8 mouse cellular contexts compared by ENCODE assay signal in the genomic region with DNA sequence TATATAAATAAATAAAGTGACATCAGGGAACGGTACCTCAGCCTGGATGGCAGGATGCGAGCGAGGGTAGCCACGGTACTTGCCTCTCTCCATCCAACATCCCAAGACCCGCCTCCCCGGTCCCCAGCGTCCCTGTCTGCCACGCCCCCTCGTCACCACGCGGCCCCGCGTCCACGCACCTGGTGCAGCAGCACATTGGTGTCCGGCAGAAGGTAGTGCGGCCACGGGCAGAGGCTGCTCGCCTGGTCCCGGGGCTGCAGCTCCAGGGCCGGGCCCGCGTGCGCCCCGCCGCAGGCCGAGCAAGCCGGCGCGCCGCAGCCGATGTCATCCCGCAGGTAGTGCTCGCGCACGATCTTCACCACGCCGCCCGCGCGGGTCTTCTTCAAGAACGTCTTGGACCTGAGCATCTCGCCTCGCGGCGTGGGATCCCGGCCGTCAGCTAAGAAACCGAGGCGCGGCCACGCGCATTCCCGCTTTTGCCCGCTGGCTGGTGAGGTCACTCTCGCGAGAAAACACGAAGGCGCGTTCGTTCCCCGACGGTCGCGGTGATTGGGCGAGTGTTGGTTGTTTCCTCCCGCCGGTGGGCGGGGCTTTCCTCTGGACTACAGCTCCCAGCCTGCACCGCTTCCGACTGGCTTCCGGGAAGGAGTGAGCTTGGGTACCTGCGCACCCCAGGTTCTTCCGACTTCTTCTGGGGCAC. TPM values are rescaled to one million over a fixed set of nuclear protein-coding genes. Genes with fewer than 3 reads are reported as not detected.
DNase-seq lines count a peak whose midpoint lies in the region; ATAC-seq and TF ChIP-seq lines count a peak whose summit lies in the region.

A gene (plus strand): TSS at position 158 of the 700 bp plus-strand sequence.
A gene (minus strand): TSS at position 504 of the 700 bp plus-strand sequence.

- H3K36me3 ChIP-seq in embryonic facial prominence, embryonic 13.5 days, result peaks cover 41% of the 10 kb centered on the region
- H3K36me3 ChIP-seq in kidney, adult 2 months (ENCODE audit: control insufficient read depth, insufficient read depth, low read length), result no peaks in the 10 kb centered on the region; the same call in 1 of the 2 replicates
- peaks cover 60% of the 10 kb centered on the region for H3K36me3 ChIP-seq in limb, embryonic 12.5 days
- H3K36me3 ChIP-seq in midbrain, embryonic 15.5 days (replicated peaks), result peaks cover 22% of the 10 kb centered on the region
- H3K36me3 ChIP-seq in spleen, adult 2 months (ENCODE audit: control insufficient read depth, insufficient read depth, low read length), result peaks cover 15% of the 10 kb centered on the region

- H3K9me3 ChIP-seq in embryonic facial prominence, embryonic 13.5 days, result no peaks in the 10 kb centered on the region
- no peaks in the 10 kb centered on the region for H3K9me3 ChIP-seq in limb, embryonic 12.5 days
- no peaks in the 10 kb centered on the region for H3K9me3 ChIP-seq in midbrain, embryonic 15.5 days

- ATAC-seq in embryonic facial prominence, embryonic 13.5 days (ENCODE audit: insufficient number of reproducible peaks, insufficient read depth, low FRiP score, low TSS enrichment, low read depth), result peak; percentile 100
- peak; percentile 99 for ATAC-seq in limb, embryonic 12.5 days (ENCODE audit: insufficient number of reproducible peaks, insufficient read depth, low FRiP score, low TSS enrichment, low read depth)
- peak; percentile 100 for ATAC-seq in midbrain, embryonic 15.5 days (replicated peaks)

- TF ChIP-seq CTCF in kidney, adult 2 months (conservative IDR thresholded peaks at IDR 0.05; ENCODE audit: insufficient read depth, insufficient read length, low read depth, low read length), result no peak
- no peak for TF ChIP-seq CTCF in spleen, adult 2 months (IDR thresholded peaks at IDR 0.05; ENCODE audit: extremely low read depth, insufficient read depth, insufficient read length, insufficient replicate concordance)

- no peaks in the 10 kb centered on the region for H3K27me3 ChIP-seq in embryonic facial prominence, embryonic 13.5 days
- H3K27me3 ChIP-seq in kidney, adult 2 months (replicated peaks; ENCODE audit: control insufficient read depth, insufficient read depth, low read length), result no peaks in the 10 kb centered on the region
- H3K27me3 ChIP-seq in limb, embryonic 12.5 days, result no peaks in the 10 kb centered on the region
- H3K27me3 ChIP-seq in midbrain, embryonic 15.5 days (replicated peaks), result no peaks in the 10 kb centered on the region
- H3K27me3 ChIP-seq in spleen, adult 2 months (ENCODE audit: control insufficient read depth, insufficient read depth, low read length), result no peaks in the 10 kb centered on the region

- peak within 1 kb of the TSS; percentile 75 for H3K4me3 ChIP-seq in embryonic facial prominence, embryonic 13.5 days
- peak within 1 kb of the TSS; percentile 96 for H3K4me3 ChIP-seq in kidney, adult 2 months (ENCODE audit: insufficient read depth, low read depth, low read length)
- H3K4me3 ChIP-seq in limb, embryonic 12.5 days (replicated peaks), result peak within 1 kb of the TSS; percentile 92
- peak within 1 kb of the TSS; percentile 99 for H3K4me3 ChIP-seq in midbrain, embryonic 15.5 days
- peak within 1 kb of the TSS; percentile 99 for H3K4me3 ChIP-seq in spleen, adult 2 months (ENCODE audit: extremely low read depth, insufficient read depth, insufficient read length)

- DNase-seq in 3134 (ENCODE audit: extremely low read depth, insufficient read length, low spot score), result peak; percentile 93
- DNase-seq in adrenal gland, postnatal 36 days, result peak; percentile 99
- peak; percentile 98 to 100 for DNase-seq in heart, adult 18-20 months
- peak; percentile 99 for DNase-seq in kidney, adult 2 months
- peak; percentile 96 to 99 for DNase-seq in spleen, adult 2 months (ENCODE audit: low read depth in 1 of 2, low spot score in 2 of 2)

- WGBS in embryonic facial prominence, embryonic 13.5 days, result 0% methylated on average over 73 of the region's 73 CpGs
- under 1% methylated on average over 73 of the region's 73 CpGs for WGBS in kidney, adult 2 months
- under 1% methylated on average over 73 of the region's 73 CpGs for WGBS in limb, embryonic 12.5 days
- under 1% methylated on average over 73 of the region's 73 CpGs for WGBS in midbrain, embryonic 15.5 days
- WGBS in spleen, adult 2 months, result under 1% methylated on average over 73 of the region's 73 CpGs

- H3K9ac ChIP-seq in embryonic facial prominence, embryonic 13.5 days, result peak within 1 kb of the TSS; percentile 91
- H3K9ac ChIP-seq in limb, embryonic 12.5 days (replicated peaks), result peak within 1 kb of the TSS; percentile 86
- H3K9ac ChIP-seq in midbrain, embryonic 15.5 days, result peak within 1 kb of the TSS; percentile 99

- peak within 1 kb of the TSS; percentile 74 for H3K4me2 ChIP-seq in embryonic facial prominence, embryonic 13.5 days
- H3K4me2 ChIP-seq in limb, embryonic 12.5 days, result peak within 1 kb of the TSS; percentile 79
- H3K4me2 ChIP-seq in midbrain, embryonic 15.5 days, result peak within 1 kb of the TSS; percentile 59

- peaks cover 7% of the 10 kb centered on the region for H3K4me1 ChIP-seq in embryonic facial prominence, embryonic 13.5 days
- no peaks in the 10 kb centered on the region for H3K4me1 ChIP-seq in kidney, adult 2 months (ENCODE audit: control insufficient read depth, insufficient read depth, low read length)
- H3K4me1 ChIP-seq in limb, embryonic 12.5 days (replicated peaks), result peaks cover 8% of the 10 kb centered on the region
- H3K4me1 ChIP-seq in midbrain, embryonic 15.5 days, result peaks cover 14% of the 10 kb centered on the region
- H3K4me1 ChIP-seq in spleen, adult 2 months (ENCODE audit: control insufficient read depth, insufficient read depth, insufficient read length), result peaks cover 3% of the 10 kb centered on the region

- H3K27ac ChIP-seq in embryonic facial prominence, embryonic 13.5 days, result peak within 1 kb of the TSS; percentile 68
- no peak within 1 kb of the TSS for H3K27ac ChIP-seq in kidney, adult 2 months (ENCODE audit: insufficient read depth, low read depth, low read length)
- H3K27ac ChIP-seq in limb, embryonic 12.5 days, result peak within 1 kb of the TSS; percentile 85
- peak within 1 kb of the TSS; percentile 94 for H3K27ac ChIP-seq in midbrain, embryonic 15.5 days
- H3K27ac ChIP-seq in spleen, adult 2 months (ENCODE audit: insufficient read depth, low read length), result peak within 1 kb of the TSS; percentile 73

- peak; percentile 50 for TF ChIP-seq POLR2A in kidney, adult 2 months (IDR thresholded peaks at IDR 0.05; ENCODE audit: low read depth, low read length)
- TF ChIP-seq POLR2A in spleen, adult 2 months (IDR thresholded peaks at IDR 0.05; ENCODE audit: low read depth, low read length), result peak; percentile 12

RNA-seq across cellular contexts. Expression of the first gene that starts in this region (rescaled TPM):
- 10 to 100 TPM in 1 of 2 experiments, 1 to 10 TPM in 1; 8.8 to 10.6 TPM for total RNA-seq in adrenal gland, postnatal 36 days (2021)
- polyA plus RNA-seq in embryonic facial prominence, embryonic 13.5 days (2015; fragmentation: Nextera tagmentation; extraction: Ambion mirVana), result 23.9 and 25.0 TPM in 2 replicates
- 1 to 10 TPM; 7.7 to 8.3 TPM for total RNA-seq in heart, adult 18-20 months (2021)
- polyA plus RNA-seq in kidney, adult 2 months (2012; rRNA removed), result 1.3 and 1.6 TPM in 2 replicates
- polyA plus RNA-seq in limb, embryonic 12.5 days (2016; fragmentation: Nextera tagmentation; extraction: Ambion mirVana), result 24.2 and 26.3 TPM in 2 replicates
- polyA plus RNA-seq in midbrain, embryonic 15.5 days (2015; fragmentation: Nextera tagmentation; extraction: Ambion mirVana), result 15.8 and 17.4 TPM in 2 replicates
- 1.2 and 1.4 TPM in 2 replicates for polyA plus RNA-seq in spleen, adult 2 months (2012; rRNA removed)

RNA-seq across cellular contexts. Expression of the second gene that starts in this region (rescaled TPM):
- total RNA-seq in adrenal gland, postnatal 36 days (2021), result 10 to 100 TPM; 20.0 to 23.4 TPM
- polyA plus RNA-seq in embryonic facial prominence, embryonic 13.5 days (2015; fragmentation: Nextera tagmentation; extraction: Ambion mirVana), result 34.6 and 37.5 TPM in 2 replicates
- total RNA-seq in heart, adult 18-20 months (2021), result 10 to 100 TPM in 1 of 2 experiments, 1 to 10 TPM in 1; 9.4 to 10.3 TPM
- polyA plus RNA-seq in kidney, adult 2 months (2012; rRNA removed), result 3.5 and 4.2 TPM in 2 replicates
- polyA plus RNA-seq in limb, embryonic 12.5 days (2016; fragmentation: Nextera tagmentation; extraction: Ambion mirVana), result 45.9 and 51.5 TPM in 2 replicates
- polyA plus RNA-seq in midbrain, embryonic 15.5 days (2015; fragmentation: Nextera tagmentation; extraction: Ambion mirVana), result 20.8 and 22.5 TPM in 2 replicates
- polyA plus RNA-seq in spleen, adult 2 months (2012; rRNA removed), result 3.2 and 5.2 TPM in 2 replicates
